Mouse (Mus musculus) hindbrain, embryonic 11.5 days (tissue): ENCODE measurements around the gene Pigw. TPM values are rescaled to one million over a fixed set of nuclear protein-coding genes. Genes with fewer than 3 reads are reported as not detected.
A peak's percentile ranks its signal among the peaks of the same experiment; 100 is the strongest.
"Not testable (repeated sequence)": the region's sequence is repeated elsewhere in the genome, so short reads cannot be mapped to it uniquely, and the experiment has no call there.

Experiments used
- ATAC-seq: fragments of 200-750 bp; cut with Nextera tagmentation; 2 replicates; pipeline ENCODE4 v1.8.0; 2017; ENCODE audit warnings: mild to moderate bottlenecking, moderate TSS enrichment, moderate library complexity; ENCODE audit not compliant: low FRiP score
- DNase-seq: peaks from one replicate; pipeline ENCODE4 v3.0.0-alpha.2; 2015; ENCODE audit warnings: low spot score
- H3K27ac ChIP-seq: fragments of 300-500 bp; sonication (generic); 2 replicates; pipeline ENCODE4 v1.5.1; 2014; ENCODE audit warnings: mild to moderate bottlenecking, low read depth, low read length
- H3K27me3 ChIP-seq: fragments of 300-500 bp; sonication (generic); 2 replicates; pipeline ENCODE4 v1.6.1; 2014; ENCODE audit warnings: mild to moderate bottlenecking, low read length, moderate library complexity, mixed read lengths; ENCODE audit not compliant: control insufficient read depth, insufficient read depth
- H3K36me3 ChIP-seq: fragments of 300-500 bp; sonication (generic); 2 replicates; pipeline ENCODE4 v1.6.1; 2014; ENCODE audit warnings: mild to moderate bottlenecking, low read length, moderate library complexity, mixed read lengths; ENCODE audit not compliant: control insufficient read depth, insufficient read depth
- H3K4me1 ChIP-seq: fragments of 300-500 bp; sonication (generic); replicated peaks from 2 replicates; pipeline ENCODE4 v1.6.1; 2014; ENCODE audit warnings: low read length, mixed read lengths; ENCODE audit not compliant: control insufficient read depth, insufficient read depth
- H3K4me2 ChIP-seq: fragments of 300-500 bp; sonication (generic); replicated peaks from 2 replicates; pipeline ENCODE4 v1.6.1; 2014; ENCODE audit warnings: mild to moderate bottlenecking, low read depth, low read length
- H3K4me3 ChIP-seq: fragments of 300-500 bp; sonication (generic); 2 replicates; pipeline ENCODE4 v1.5.1; 2014; ENCODE audit warnings: low read depth, low read length
- H3K9ac ChIP-seq: fragments of 300-500 bp; sonication (generic); 2 replicates; pipeline ENCODE4 v1.6.1; 2014; ENCODE audit warnings: low read depth, low read length
- H3K9me3 ChIP-seq: fragments of 300-500 bp; sonication (generic); 2 replicates; pipeline ENCODE4 v1.6.1; 2016; ENCODE audit warnings: low read length; ENCODE audit not compliant: control insufficient read depth
- WGBS: fragments of 180-500 bp; shearing (Covaris S2); extraction: QIAGEN DNeasy Blood & Tissue Kit; methylation state at CpG from one replicate; pipeline ENCODE4 v1.1.7; 2014; 5-methylcytosine and 5-hydroxymethylcytosine counted together
- polyA plus RNA-seq: library from polyadenylated mRNA; unstranded; fragments of >200 nt; fragmentation: Nextera tagmentation; extraction: Ambion mirVana; gene quantifications from 2 replicates; pipeline ENCODE4 v1.2.1, GENCODE M21; 2014

The Pigw gene
- polyA plus RNA-seq, 1 experiment from 2014 or later: 4.0 TPM

GRCm38 (mm10) chr11:84847475-84848090 is 32.5 kb downstream of the Pigw start:
- Histone ChIP-seq H3K4me2 (no peak overlapping the region), H3K9me3 (no peaks in the 10 kb centered on the region), H3K27me3 (no peaks in the 10 kb centered on the region), H3K27ac (no peak overlapping the region), H3K4me3 (no peak overlapping the region), H3K4me1 (no peaks in the 10 kb centered on the region), H3K36me3 (no peaks in the 10 kb centered on the region; the same call in 1 of the 2 replicates), H3K9ac (no peak overlapping the region)
- 88% methylated on average over 7 of the region's 7 CpGs for WGBS
- DNase-seq (no peak), ATAC-seq (no peak)

GRCm38 (mm10) chr11:84846741-84847474 is 33.2 kb downstream of the Pigw start:
- Histone ChIP-seq H3K9ac (no peak overlapping the region), H3K4me3 (no peak overlapping the region), H3K4me2 (no peak overlapping the region), H3K4me1 (no peaks in the 10 kb centered on the region), H3K9me3 (no peaks in the 10 kb centered on the region), H3K36me3 (no peaks in the 10 kb centered on the region; the same call in 1 of the 2 replicates), H3K27ac (no peak overlapping the region), H3K27me3 (no peaks in the 10 kb centered on the region)
- no peak for ATAC-seq
- WGBS: 94% methylated on average over 15 of the region's 15 CpGs
- no peak for DNase-seq

- H3K36me3 ChIP-seq: 0 out of 2 replicates have a peak, but pooled peaks cover under 1% of the 10 kb centered on the region
- WGBS: 88% methylated on average over 2 of the region's 2 CpGs
Observed at GRCm38 (mm10) chr11:84839330-84839729, 40.8 kb downstream of the Pigw start.

GRCm38 (mm10) chr11:84829495-84829894 is 50.6 kb downstream of the Pigw start:
- not testable (repeated sequence) for DNase-seq, ATAC-seq, H3K4me1 ChIP-seq, H3K9me3 ChIP-seq, H3K36me3 ChIP-seq, H3K27me3 ChIP-seq
- H3K4me3 ChIP-seq: peak overlapping the region; percentile 70
- H3K9ac ChIP-seq: peak overlapping the region; percentile 71
- peak overlapping the region; percentile 97 for H3K4me2 ChIP-seq
- 0 out of 2 replicates have a peak overlapping the region, but pooled peaks have one; percentile 27 for H3K27ac ChIP-seq
- 81% methylated on average over 11 of the region's 11 CpGs for WGBS

More at GRCm38 (mm10) chr11:84839330-84839729, 40.8 kb downstream of the Pigw start:
- ATAC-seq: no peak
- H3K4me3 ChIP-seq: no peak overlapping the region
- H3K9me3 ChIP-seq: no peaks in the 10 kb centered on the region
- no peak overlapping the region for H3K4me2 ChIP-seq
- no peak for DNase-seq
- no peaks in the 10 kb centered on the region for H3K27me3 ChIP-seq
- no peak overlapping the region for H3K9ac ChIP-seq
- H3K4me1 ChIP-seq: no peaks in the 10 kb centered on the region
- H3K27ac ChIP-seq: no peak overlapping the region

- H3K4me2 ChIP-seq: peak within 1 kb of the TSS; percentile 97
- DNase-seq: peak; percentile 85
- WGBS: under 1% methylated on average over 61 of the region's 62 CpGs
- H3K4me1 ChIP-seq: 0 out of 2 replicates have a peak, but pooled peaks cover 3% of the 10 kb centered on the region
- 0 out of 2 replicates have a peak within 1 kb of the TSS, but pooled peaks have one; percentile 27 for H3K27ac ChIP-seq
- no peaks in the 10 kb centered on the region for H3K9me3 ChIP-seq
- ATAC-seq: peak; percentile 93
- no peaks in the 10 kb centered on the region for H3K27me3 ChIP-seq
- H3K36me3 ChIP-seq: no peaks in the 10 kb centered on the region
- peak within 1 kb of the TSS; percentile 71 for H3K9ac ChIP-seq
- H3K4me3 ChIP-seq: peak within 1 kb of the TSS; percentile 70
Observed at GRCm38 (mm10) chr11:84828516-84829399, 51.3 kb downstream of the Pigw start, which contains the start of gene Dhrs11. Dhrs11 (minus strand) TSS chr11:84828994.

- Histone ChIP-seq H3K9ac (peak overlapping the region; percentile 71; the same call in 1 of the 2 replicates), H3K9me3 (no peaks in the 10 kb centered on the region), H3K4me1 (0 out of 2 replicates have a peak, but pooled peaks cover 3% of the 10 kb centered on the region), H3K27me3 (no peaks in the 10 kb centered on the region), H3K4me2 (peak overlapping the region; percentile 97), H3K27ac (no peak overlapping the region), H3K4me3 (peak overlapping the region; percentile 70), H3K36me3 (no peaks in the 10 kb centered on the region)
- ATAC-seq (no peak), DNase-seq (no peak)
- 42% methylated on average over 3 of the region's 3 CpGs for WGBS
Observed at GRCm38 (mm10) chr11:84827901-84828503, 52.1 kb downstream of the Pigw start.

- no peak overlapping the region for H3K4me3 ChIP-seq
- H3K9ac ChIP-seq: no peak overlapping the region
- H3K4me1 ChIP-seq: 0 out of 2 replicates have a peak, but pooled peaks cover 3% of the 10 kb centered on the region
- ATAC-seq (no peak), DNase-seq (no peak)
- no peaks in the 10 kb centered on the region for H3K27me3 ChIP-seq
- H3K4me2 ChIP-seq: no peak overlapping the region
- H3K27ac ChIP-seq: no peak overlapping the region
- H3K36me3 ChIP-seq: no peaks in the 10 kb centered on the region
- no peaks in the 10 kb centered on the region for H3K9me3 ChIP-seq
Observed at GRCm38 (mm10) chr11:84827492-84827891, 52.6 kb downstream of the Pigw start.
